Mouse (Mus musculus) brain, embryonic 14.5 days (tissue): ENCODE results near the gene Lcat.

Experiments
- CTCF ChIP-seq: fragments of 200-500 bp; IDR thresholded peaks from 2 replicates; pipeline ENCODE4 v1.5.1; 2012; ENCODE audit warnings: inconsistent platforms, mild to moderate bottlenecking, moderate library complexity, borderline replicate concordance; ENCODE audit not compliant: insufficient read depth, insufficient read length; ENCODE audit errors: extremely low read depth
- POLR2A ChIP-seq: fragments of 200-500 bp; IDR thresholded peaks from 2 replicates; pipeline ENCODE4 v1.6.1; 2012; ENCODE audit warnings: mild to moderate bottlenecking, inconsistent platforms, borderline replicate concordance; ENCODE audit not compliant: poor library complexity, insufficient read depth, insufficient read length, severe bottlenecking; ENCODE audit errors: extremely low read depth

- TF ChIP-seq CTCF (no peak), POLR2A (no peak)
Measured at GRCm38 (mm10) chr8:105971019-105971720, 28.0 kb upstream of the Lcat start.
